Mouse (Mus musculus): ENCODE results near the gene Cops8.

Gene Cops8

GRCm38 (mm10) chr1:90652553-90652952, 49.8 kb downstream of the Cops8 start:
- DNase-seq: no peak

- no peak for DNase-seq
Measured at GRCm38 (mm10) chr1:90656492-90657245, 53.9 kb downstream of the Cops8 start.

- DNase-seq: no peak
Measured at GRCm38 (mm10) chr1:90657292-90658050, 54.7 kb downstream of the Cops8 start.

- no peak for DNase-seq
Measured at GRCm38 (mm10) chr1:90658581-90658980, 55.8 kb downstream of the Cops8 start.

- DNase-seq: no peak
Measured at GRCm38 (mm10) chr1:90660150-90660549, 57.4 kb downstream of the Cops8 start.

- no peak for DNase-seq
Measured at GRCm38 (mm10) chr1:90662491-90662890, 59.7 kb downstream of the Cops8 start.
